Mouse (Mus musculus) heart, adult 2 months (tissue): Measurements from ENCODE around the gene Lpin1.

Experiments
- CTCF ChIP-seq: fragments of 200-600 bp; IDR thresholded peaks from 2 replicates; pipeline ENCODE4 v1.8.1; 2022; ENCODE audit warnings: antibody characterized with exemption, mild to moderate bottlenecking, moderate library complexity
- EP300 ChIP-seq: fragments of 200-500 bp; IDR thresholded peaks from 2 replicates; pipeline ENCODE4 v1.6.1; 2011; ENCODE audit warnings: low read depth, low read length, control low read depth; ENCODE audit not compliant: insufficient read depth
- POLR2A ChIP-seq: fragments of 200-500 bp; IDR thresholded peaks from 2 replicates; pipeline ENCODE4 v1.6.1; 2011; ENCODE audit warnings: mild to moderate bottlenecking, low read depth, low read length, control low read depth; ENCODE audit not compliant: insufficient read depth

GRCm38 (mm10) chr12:16619453-16619852 lies 8.7 kb upstream of the Lpin1 start:
- TF ChIP-seq CTCF (no peak), POLR2A (no peak), EP300 (no peak)
